Mouse (Mus musculus) B cell, adult (primary cell): ENCODE measurements around the gene Mex3d. TPM values are rescaled to one million over a fixed set of nuclear protein-coding genes. Genes with fewer than 3 reads are reported as not detected.

ENCODE experiments used
- total RNA-seq: library from RNA; stranded (reverse); gene quantifications from 4 replicates; pipeline ENCODE4 v1.2.4, GENCODE M21; 2023; ENCODE audit not compliant: inconsistent age

Mex3d gene
- total RNA-seq: 6.5 to 9.5 TPM (median 8.0 TPM) in 4 replicates

DNA sequence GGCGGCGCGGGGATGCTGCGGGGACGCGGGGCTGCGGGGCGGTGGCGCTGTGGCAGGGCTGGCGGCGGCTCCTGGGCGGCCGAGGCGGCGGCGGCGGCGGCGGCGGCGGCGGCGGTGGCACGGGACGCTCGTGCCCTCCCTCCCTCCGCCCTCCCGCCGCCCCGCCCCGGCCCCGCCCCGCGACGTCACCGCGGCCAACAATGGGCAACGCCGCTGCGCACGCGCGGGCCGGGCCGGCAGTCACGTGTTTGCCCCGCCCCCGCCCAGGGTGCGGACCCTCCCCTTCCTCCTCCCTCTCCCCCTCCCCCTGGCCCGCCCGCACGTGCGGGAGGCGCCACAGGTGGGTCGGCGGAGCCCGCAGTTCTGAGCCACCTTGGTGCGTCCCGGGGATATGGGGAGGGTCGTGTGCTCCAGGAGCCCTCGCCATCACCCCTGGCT lies at the start of gene Mex3d:
Mex3d (minus strand) TSS at position 138 of the 438 bp plus-strand sequence.

DNA sequence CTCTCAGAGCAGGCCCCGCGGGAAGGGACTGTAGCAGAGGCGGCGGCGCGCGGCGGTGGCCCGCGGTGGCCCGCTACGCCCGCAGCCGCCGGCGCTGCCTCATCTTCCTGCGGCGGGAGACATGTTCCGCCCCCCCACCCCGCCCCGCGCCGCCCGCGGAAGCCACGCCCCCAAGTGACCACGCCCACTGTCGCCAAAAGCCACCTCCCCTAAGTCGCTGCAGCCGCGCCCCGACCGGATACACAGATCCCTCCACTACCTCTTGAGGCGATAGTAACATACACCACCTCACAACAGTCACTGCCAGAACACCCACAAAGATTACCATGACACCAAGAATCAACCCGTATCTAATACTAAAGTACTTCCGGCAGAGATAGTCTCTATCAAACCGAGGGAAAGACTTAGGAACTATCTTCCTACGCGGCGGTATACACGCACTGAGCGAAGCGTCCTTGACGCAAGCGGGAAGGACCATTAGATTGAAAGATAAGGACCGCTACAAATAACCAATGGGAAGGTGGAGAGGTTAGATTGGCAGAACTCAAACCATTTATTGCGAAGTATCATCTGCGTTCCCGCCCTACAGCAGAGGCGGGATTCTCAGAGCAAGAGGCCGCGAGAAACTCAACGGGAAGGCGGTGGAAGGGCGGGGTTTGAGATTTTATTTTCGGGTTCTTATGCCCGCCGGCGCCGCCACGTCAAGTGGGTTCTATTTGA lies 46.2 kb upstream of the Mex3d start, which contains the start of gene Tcf3:
Tcf3 (minus strand) TSS at position 135 of the 720 bp plus-strand sequence.

DNA sequence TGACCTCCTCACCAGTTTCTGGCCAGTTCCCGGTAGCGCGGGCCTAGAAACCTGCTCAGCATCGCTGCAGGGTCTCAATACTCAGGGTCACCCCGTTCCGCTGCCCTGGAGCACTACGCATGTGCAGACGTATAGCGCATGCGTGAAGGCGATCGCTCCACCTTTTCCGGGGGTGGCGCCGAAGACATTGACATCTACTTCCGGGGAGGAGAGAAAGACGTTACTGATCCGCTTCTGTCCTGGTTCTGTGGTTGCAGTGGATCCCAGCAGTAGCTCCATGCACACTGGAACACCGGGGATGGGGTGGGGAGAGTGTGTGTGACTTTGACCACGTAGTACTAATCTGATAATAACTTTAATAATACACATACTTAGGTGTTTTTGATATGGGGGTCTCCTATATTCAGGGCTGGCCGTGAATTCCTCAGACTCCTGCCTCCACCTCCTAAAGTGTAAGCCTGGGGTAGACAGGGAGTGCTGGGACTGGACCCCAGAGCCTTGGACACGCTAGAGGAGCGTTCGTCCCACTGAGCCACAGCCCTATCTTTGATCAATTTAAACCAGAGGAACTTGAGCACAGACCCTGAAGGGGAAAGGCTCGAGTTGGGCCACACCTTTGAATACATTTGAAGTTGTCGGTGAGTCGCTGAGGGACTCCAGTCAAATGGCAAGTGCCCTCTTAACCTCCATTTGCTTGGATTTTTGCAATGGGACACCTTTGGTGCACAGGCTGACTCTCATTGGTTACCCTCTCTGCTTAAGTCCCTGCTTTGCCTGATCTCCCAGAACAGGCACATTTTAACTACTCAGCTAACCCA lies 19.4 kb upstream of the Mex3d start, which contains the start of gene Uqcr11:
Uqcr11 (minus strand) TSS at position 147 of the 818 bp plus-strand sequence.

DNA sequence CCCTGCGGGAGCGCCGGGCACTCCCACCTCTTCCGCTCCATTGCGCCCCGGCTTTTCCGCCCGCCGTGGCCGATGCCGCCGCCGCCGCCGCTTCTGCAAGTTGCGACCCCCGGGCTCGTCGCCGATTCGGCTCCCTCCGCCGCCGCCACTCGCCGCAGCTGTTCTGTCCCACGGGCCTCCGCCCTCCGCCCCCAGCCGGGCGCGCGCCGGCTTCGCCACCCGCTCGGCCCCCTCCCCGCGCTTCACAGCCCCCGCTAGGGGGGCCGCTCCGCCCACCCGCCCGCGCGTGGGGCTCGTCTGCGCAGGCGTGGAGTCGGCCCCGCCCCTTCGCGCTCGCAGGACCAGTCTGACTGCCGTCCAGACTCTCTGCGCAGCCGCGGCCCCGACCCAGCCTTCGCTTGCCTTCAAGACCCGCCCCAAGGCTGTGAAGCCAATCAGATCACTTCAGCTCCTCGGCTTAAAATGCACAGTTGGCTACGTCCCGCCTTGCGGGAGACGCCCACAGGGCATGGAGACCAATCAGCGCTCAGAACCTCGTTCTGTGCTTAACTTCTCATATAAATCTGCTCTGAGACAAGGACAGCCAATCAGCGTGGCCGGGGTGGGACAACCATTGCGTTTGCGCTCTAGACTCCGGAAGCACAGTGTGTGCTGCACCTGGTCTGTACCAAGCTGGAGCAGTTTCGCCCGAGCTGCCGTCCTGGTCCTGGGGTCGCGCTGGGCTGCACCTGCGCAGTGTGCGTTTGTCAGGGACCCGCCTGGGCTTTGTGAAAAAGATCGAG lies 11.9 kb upstream of the Mex3d start, which contains the start of gene Mbd3:
Mbd3 (minus strand) TSS at position 360 of the 782 bp plus-strand sequence.

DNA sequence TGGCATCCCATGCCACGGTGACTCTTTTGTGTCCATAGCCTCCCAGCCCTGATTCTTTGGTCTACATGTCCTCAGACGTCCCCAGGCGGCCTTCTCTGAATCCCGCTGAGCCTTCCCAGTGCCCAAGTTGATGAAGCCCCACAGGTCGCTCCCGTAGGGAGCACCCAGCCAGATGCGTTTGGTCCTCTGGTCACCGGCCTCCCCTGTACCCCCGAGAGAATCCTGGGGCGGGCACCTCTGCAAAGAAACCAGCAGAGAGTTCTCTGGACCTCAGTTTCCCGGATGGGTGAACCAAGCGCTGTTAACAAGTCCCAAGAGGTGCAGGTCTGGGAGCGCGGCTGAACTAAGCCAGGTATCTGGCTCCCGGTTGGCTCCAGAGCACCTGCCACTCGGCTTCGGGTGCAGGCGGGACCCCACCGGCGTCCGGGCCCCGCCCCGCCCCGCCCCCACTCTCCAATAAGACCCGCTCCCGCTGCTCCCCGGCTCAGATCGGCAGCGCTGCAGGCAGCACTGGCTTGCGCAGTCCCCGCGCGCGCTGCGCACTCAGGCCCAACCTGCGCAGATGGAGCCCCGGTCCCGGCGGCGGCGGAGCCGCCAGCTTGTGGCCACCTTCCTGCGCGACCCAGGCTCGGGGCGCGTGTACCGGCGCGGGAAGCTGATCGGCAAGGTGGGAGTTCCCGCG lies 31.3 kb downstream of the Mex3d start, which contains the start of gene Plk5:
Plk5 (plus strand) TSS at position 459 of the 682 bp plus-strand sequence.

DNA sequence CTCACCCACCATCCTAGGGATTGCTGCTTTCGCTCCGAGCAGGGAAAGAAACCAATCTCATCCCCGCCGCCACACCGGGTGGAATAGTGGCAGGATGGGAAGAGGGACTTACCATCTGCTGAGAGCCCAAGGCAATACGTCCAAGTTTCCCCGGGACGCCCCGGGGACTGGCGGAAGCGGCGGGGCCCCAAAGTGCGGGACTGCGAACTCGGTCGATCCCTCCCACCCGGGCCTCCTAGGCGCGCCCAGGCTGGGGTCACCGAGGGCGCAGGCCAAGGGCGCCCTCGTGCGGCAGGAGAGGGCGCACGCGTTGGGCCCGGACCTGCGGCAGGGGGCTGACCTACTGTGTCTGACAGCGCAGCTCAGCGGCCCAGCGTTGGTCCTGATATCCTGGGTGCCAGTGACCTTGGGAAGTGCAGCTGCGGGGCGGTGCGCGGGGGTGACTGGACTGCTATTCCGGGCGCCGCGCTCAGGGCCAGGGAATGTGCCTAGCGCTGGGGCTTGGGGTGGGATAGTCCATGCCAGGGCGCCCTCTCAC lies 39.1 kb downstream of the Mex3d start, which contains the start of gene Adamtsl5:
Adamtsl5 (minus strand) TSS at position 169 of the 538 bp plus-strand sequence.

Other genes with a start within 250 kb of the Mex3d start
- gene Atp5d, start 249.0 kb downstream of the Mex3d start, total RNA-seq: 164 to 190 TPM (median 176 TPM) in 4 replicates
- 5.9 to 9.3 TPM (median 6.8 TPM) in 4 replicates for gene Cbarp, start 246.8 kb downstream of the Mex3d start, total RNA-seq
- gene Midn, start 239.4 kb downstream of the Mex3d start, total RNA-seq: 143 to 168 TPM (median 155 TPM) in 4 replicates
- gene Cirbp, start 221.7 kb downstream of the Mex3d start, total RNA-seq: 183 to 228 TPM (median 208 TPM) in 4 replicates
- gene 1600002K03Rik, start 214.7 kb downstream of the Mex3d start, total RNA-seq: 10.6 to 16.3 TPM (median 15.1 TPM) in 4 replicates
- gene Efna2, start 208.2 kb downstream of the Mex3d start, total RNA-seq: 0.24 to 0.51 TPM in 2 of 4 replicates, not detected in the others
- 54.4 to 64.3 TPM (median 58.3 TPM) in 4 replicates for gene Mum1, start 161.2 kb downstream of the Mex3d start, total RNA-seq
- gene Ndufs7, start 138.5 kb downstream of the Mex3d start, total RNA-seq: 92.8 to 97.3 TPM (median 95.1 TPM) in 4 replicates
- 1.1 to 3.1 TPM (median 1.8 TPM) in 4 replicates for gene Gamt, start 126.6 kb downstream of the Mex3d start, total RNA-seq
- gene Dazap1, start 126.2 kb downstream of the Mex3d start, total RNA-seq: 136 to 154 TPM (median 146 TPM) in 4 replicates
- 2,693 to 2,994 TPM (median 2,870 TPM) in 4 replicates for gene Rps15, start 95.2 kb downstream of the Mex3d start, total RNA-seq
- gene Apc2, start 91.7 kb downstream of the Mex3d start, total RNA-seq: 0.24 to 0.32 TPM (median 0.26 TPM) in 4 replicates
- gene 2310011J03Rik, start 67.1 kb downstream of the Mex3d start, total RNA-seq: 22.2 to 28.8 TPM (median 26.5 TPM) in 4 replicates
- 0.57 to 1.9 TPM (median 1.1 TPM) in 4 replicates for gene Pcsk4, start 58.2 kb downstream of the Mex3d start, total RNA-seq
- gene Reep6, start 57.7 kb downstream of the Mex3d start, total RNA-seq: 0.42 TPM in 1 of 4 replicates, not detected in the others
- gene Adamtsl5, start 39.2 kb downstream of the Mex3d start, total RNA-seq: not detected in 4 replicates
- gene Plk5, start 31.2 kb downstream of the Mex3d start, total RNA-seq: not detected in 4 replicates
- gene Mbd3, start 11.9 kb upstream of the Mex3d start, total RNA-seq: 92.7 to 106 TPM (median 96.9 TPM) in 4 replicates
- gene Uqcr11, start 19.2 kb upstream of the Mex3d start, total RNA-seq: 67.9 to 79.6 TPM (median 73.1 TPM) in 4 replicates
- gene Tcf3, start 46.0 kb upstream of the Mex3d start, total RNA-seq: 176 to 212 TPM (median 193 TPM) in 4 replicates
- gene Onecut3, start 107.2 kb upstream of the Mex3d start, total RNA-seq: not detected in 4 replicates
- 0.18 TPM in 1 of 4 replicates, not detected in the others for gene Atp8b3, start 151.5 kb upstream of the Mex3d start, total RNA-seq
- gene Rexo1, start 173.9 kb upstream of the Mex3d start, total RNA-seq: 113 to 133 TPM (median 119 TPM) in 4 replicates
- gene Klf16, start 189.7 kb upstream of the Mex3d start, total RNA-seq: 28.7 to 30.4 TPM (median 29.1 TPM) in 4 replicates
- gene Abhd17a, start 202.7 kb upstream of the Mex3d start, total RNA-seq: 98.4 to 122 TPM (median 111 TPM) in 4 replicates
- gene Scamp4, start 215.2 kb upstream of the Mex3d start, total RNA-seq: 59.8 to 72.2 TPM (median 66.6 TPM) in 4 replicates
- gene Adat3, start 215.2 kb upstream of the Mex3d start, total RNA-seq: 11.7 to 18.8 TPM (median 16.4 TPM) in 4 replicates
- 8.0 to 11.8 TPM (median 9.9 TPM) in 4 replicates for gene Gm49322, start 218.4 kb upstream of the Mex3d start, total RNA-seq
- gene Csnk1g2, start 235.2 kb upstream of the Mex3d start, total RNA-seq: 197 to 226 TPM (median 216 TPM) in 4 replicates